Mouse (Mus musculus) olfactory bulb, adult 2 months (tissue): ENCODE measurements around the gene Mogat1.

Source experiments
- CTCF ChIP-seq: fragments of 200-500 bp; IDR thresholded peaks from 2 replicates; pipeline ENCODE4 v1.5.1; 2012; ENCODE audit warnings: low read depth, mild to moderate bottlenecking, low read length, moderate library complexity; ENCODE audit not compliant: insufficient read depth
- POLR2A ChIP-seq: fragments of 200-500 bp; IDR thresholded peaks from 2 replicates; pipeline ENCODE4 v1.6.1; 2012; ENCODE audit warnings: mild to moderate bottlenecking, low read depth, low read length, moderate library complexity; ENCODE audit not compliant: insufficient read depth

DNA sequence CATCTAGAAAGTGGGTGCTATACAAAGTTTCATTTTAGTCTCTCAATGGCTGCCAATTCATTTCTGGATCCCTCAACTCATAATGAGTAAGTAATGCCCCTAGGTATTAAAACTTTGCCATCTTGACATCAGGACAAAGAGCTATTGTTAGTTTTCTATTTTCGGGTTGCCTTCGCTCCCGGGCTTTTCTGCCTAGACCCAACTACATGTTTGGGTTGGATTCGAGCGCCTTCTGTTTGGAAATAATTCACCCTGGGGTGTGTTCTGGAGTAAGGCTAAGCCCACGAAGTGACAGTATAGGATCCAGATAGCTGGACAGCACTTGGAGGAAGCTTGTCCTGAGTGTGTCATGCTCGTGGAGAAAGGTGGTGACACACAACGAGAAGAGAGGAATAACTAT, 2.0 kb downstream of the Mogat1 start:
- no peak for TF ChIP-seq POLR2A
- TF ChIP-seq CTCF: no peak
